Mouse (Mus musculus): Measurements from ENCODE around the gene Krtap7-1. TPM values are rescaled to one million over a fixed set of nuclear protein-coding genes. Genes with fewer than 3 reads are reported as not detected.

Krtap7-1 gene
- total RNA-seq, 4 experiments from 2014 or later: not detected

Other genes with a start within 250 kb of the Krtap7-1 start
- not detected for gene Krtap21-1, start 104.5 kb downstream of the Krtap7-1 start, total RNA-seq (2022)
- not detected for gene Krtap6-2, start 88.2 kb downstream of the Krtap7-1 start, total RNA-seq (2022)
- not detected for gene Krtap8-1, start 20.4 kb downstream of the Krtap7-1 start, total RNA-seq (2022)
- not detected for gene Krtap11-1, start 62.9 kb upstream of the Krtap7-1 start, total RNA-seq (2022)